Mouse (Mus musculus): Measurements from ENCODE around the gene Hnf1a.

Gene Hnf1a

GRCm38 (mm10) chr5:114978888-114979249 lies 8.0 kb upstream of the Hnf1a start:
- peak; percentile 29 for DNase-seq

- DNase-seq, result peak; percentile 64
These were observed 7.6 kb upstream of the Hnf1a start for GRCm38 (mm10) chr5:114978473-114978872.

GRCm38 (mm10) chr5:114976935-114977334 lies 6.0 kb upstream of the Hnf1a start:
- no peak for DNase-seq

- peak; percentile 50 for DNase-seq
These were observed 2.2 kb upstream of the Hnf1a start for GRCm38 (mm10) chr5:114973131-114973530.

- DNase-seq, result no peak
These were observed 1.3 kb upstream of the Hnf1a start for GRCm38 (mm10) chr5:114972201-114972600.

- peak; percentile 43 for DNase-seq
These were observed 1.2 kb downstream of the Hnf1a start for GRCm38 (mm10) chr5:114969609-114970215.

GRCm38 (mm10) chr5:114969064-114969463 lies 1.8 kb downstream of the Hnf1a start:
- peak; percentile 86 for DNase-seq

GRCm38 (mm10) chr5:114968651-114969050 lies 2.2 kb downstream of the Hnf1a start:
- peak; percentile 78 for DNase-seq

GRCm38 (mm10) chr5:114967523-114968268 lies 3.2 kb downstream of the Hnf1a start:
- DNase-seq, result peak; percentile 62

GRCm38 (mm10) chr5:114964967-114965898 lies 5.7 kb downstream of the Hnf1a start:
- peak; percentile 73 for DNase-seq

- DNase-seq, result peak; percentile 49
These were observed 6.5 kb downstream of the Hnf1a start for GRCm38 (mm10) chr5:114964315-114964966.

- DNase-seq, result peak; percentile 46
These were observed 9.1 kb downstream of the Hnf1a start for GRCm38 (mm10) chr5:114961590-114962360.

GRCm38 (mm10) chr5:114958069-114958468 lies 12.8 kb downstream of the Hnf1a start:
- no peak for DNase-seq

GRCm38 (mm10) chr5:114953326-114953725 lies 17.6 kb downstream of the Hnf1a start:
- DNase-seq, result no peak

- DNase-seq, result no peak
These were observed 19.5 kb downstream of the Hnf1a start for GRCm38 (mm10) chr5:114951279-114951880.

GRCm38 (mm10) chr5:114950669-114951068 lies 20.2 kb downstream of the Hnf1a start:
- DNase-seq, result no peak

GRCm38 (mm10) chr5:114949812-114950211 lies 21.1 kb downstream of the Hnf1a start:
- DNase-seq, result no peak

- DNase-seq, result no peak
These were observed 21.6 kb downstream of the Hnf1a start for GRCm38 (mm10) chr5:114949316-114949715.

- peak; percentile 60 for DNase-seq
These were observed 22.0 kb downstream of the Hnf1a start for GRCm38 (mm10) chr5:114948891-114949290.

GRCm38 (mm10) chr5:114945072-114945471 lies 25.8 kb downstream of the Hnf1a start:
- peak; percentile 56 for DNase-seq

GRCm38 (mm10) chr5:114942766-114943130 lies 28.1 kb downstream of the Hnf1a start:
- DNase-seq, result no peak
